Mouse (Mus musculus) kidney, adult 8-10 months (tissue): ENCODE results near the gene Rhov.
A peak's percentile ranks its signal among the peaks of the same experiment; 100 is the strongest.

ENCODE experiments used
- DNase-seq, 2 experiments: peaks; one replicate each; pipeline ENCODE4 v3.0.0; 2022

Gene Rhov

GRCm38 (mm10) chr2:119270643-119271331, at the start of gene Rhov:
Rhov (minus strand) TSS chr2:119271272.
- DNase-seq = peak; percentile 72 to 77

GRCm38 (mm10) chr2:119320571-119320970, 49.5 kb upstream of the Rhov start:
- no peak for DNase-seq

GRCm38 (mm10) chr2:119318043-119318710, 47.1 kb upstream of the Rhov start:
- DNase-seq = peak; percentile 66 to 67

GRCm38 (mm10) chr2:119314742-119315310, 43.8 kb upstream of the Rhov start:
- DNase-seq = no peak

- DNase-seq = no peak
Measured at GRCm38 (mm10) chr2:119313780-119314479, 42.9 kb upstream of the Rhov start.

GRCm38 (mm10) chr2:119312380-119312958, 41.4 kb upstream of the Rhov start:
- DNase-seq = no peak

GRCm38 (mm10) chr2:119311544-119311943, 40.5 kb upstream of the Rhov start:
- peak; percentile 60 to 65 for DNase-seq

- peak; percentile 69 to 78 for DNase-seq
Measured at GRCm38 (mm10) chr2:119304798-119305208, 33.7 kb upstream of the Rhov start.

GRCm38 (mm10) chr2:119304391-119304790, 33.3 kb upstream of the Rhov start:
- DNase-seq = no peak

GRCm38 (mm10) chr2:119302876-119303275, 31.8 kb upstream of the Rhov start:
- DNase-seq = no peak

GRCm38 (mm10) chr2:119300819-119301493, 29.9 kb upstream of the Rhov start:
- peak; percentile 46 to 53 for DNase-seq

- DNase-seq = peak; percentile 86
Measured at GRCm38 (mm10) chr2:119299981-119300818, 29.1 kb upstream of the Rhov start.

GRCm38 (mm10) chr2:119298839-119299238, 27.8 kb upstream of the Rhov start:
- DNase-seq = no peak

GRCm38 (mm10) chr2:119298330-119298729, 27.3 kb upstream of the Rhov start:
- peak; percentile 72 to 83 for DNase-seq

GRCm38 (mm10) chr2:119297506-119297905, 26.4 kb upstream of the Rhov start:
- no peak for DNase-seq

- DNase-seq = no peak
Measured at GRCm38 (mm10) chr2:119296756-119297155, 25.7 kb upstream of the Rhov start.

GRCm38 (mm10) chr2:119294411-119294810, 23.3 kb upstream of the Rhov start:
- no peak for DNase-seq

GRCm38 (mm10) chr2:119293776-119294390, 22.8 kb upstream of the Rhov start:
- no peak for DNase-seq

- no peak for DNase-seq
Measured at GRCm38 (mm10) chr2:119293311-119293710, 22.2 kb upstream of the Rhov start.

- no peak for DNase-seq
Measured at GRCm38 (mm10) chr2:119292852-119293251, 21.8 kb upstream of the Rhov start.

- DNase-seq = no peak
Measured at GRCm38 (mm10) chr2:119292281-119292680, 21.2 kb upstream of the Rhov start.
